Mouse (Mus musculus): ENCODE measurements at regions not wholly inside any gene's neighbourhood (a gene's known extent, or its start where the extent isn't known, plus 50 kb on each side); places are given as distances from the start of the nearest gene placed in this dataset.
A peak's percentile ranks its signal among the peaks of the same experiment; 100 is the strongest.

- no peak for ATAC-seq
These were observed 181.3 kb upstream of the Npy start for GRCm38 (mm10) chr6:49641256-49641655.

DNA sequence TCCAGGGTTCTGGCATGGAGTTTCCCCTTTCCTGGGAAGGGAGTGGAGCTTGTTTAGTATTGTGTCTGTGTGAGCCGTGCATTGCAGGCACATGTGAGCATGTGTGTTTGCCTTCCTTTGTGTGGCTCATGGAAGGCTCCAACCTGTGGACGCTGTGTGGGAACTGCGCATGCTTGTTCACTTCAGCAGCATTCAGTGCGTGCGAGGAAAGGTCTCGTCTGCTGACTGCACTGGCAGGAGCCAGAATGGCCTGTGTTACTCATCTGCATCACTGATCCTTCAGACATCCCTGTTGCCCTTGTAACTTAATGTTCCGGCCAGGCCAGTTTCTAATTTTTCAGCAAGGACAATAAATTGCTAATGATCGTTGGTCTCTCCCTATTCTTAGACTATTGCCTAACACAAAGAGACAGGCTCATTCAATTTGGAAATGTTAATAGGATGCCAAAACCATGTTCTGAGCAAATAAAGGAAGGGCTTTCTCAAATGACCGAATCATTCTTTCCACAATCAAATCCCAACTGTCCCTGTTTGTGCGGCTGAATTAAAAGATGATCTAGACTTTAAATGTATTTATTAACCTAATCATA is 167.9 kb upstream of the Npy start:
- no peak for ATAC-seq

GRCm38 (mm10) chr6:49655241-49655640 is 167.3 kb upstream of the Npy start:
- no peak for ATAC-seq

DNA sequence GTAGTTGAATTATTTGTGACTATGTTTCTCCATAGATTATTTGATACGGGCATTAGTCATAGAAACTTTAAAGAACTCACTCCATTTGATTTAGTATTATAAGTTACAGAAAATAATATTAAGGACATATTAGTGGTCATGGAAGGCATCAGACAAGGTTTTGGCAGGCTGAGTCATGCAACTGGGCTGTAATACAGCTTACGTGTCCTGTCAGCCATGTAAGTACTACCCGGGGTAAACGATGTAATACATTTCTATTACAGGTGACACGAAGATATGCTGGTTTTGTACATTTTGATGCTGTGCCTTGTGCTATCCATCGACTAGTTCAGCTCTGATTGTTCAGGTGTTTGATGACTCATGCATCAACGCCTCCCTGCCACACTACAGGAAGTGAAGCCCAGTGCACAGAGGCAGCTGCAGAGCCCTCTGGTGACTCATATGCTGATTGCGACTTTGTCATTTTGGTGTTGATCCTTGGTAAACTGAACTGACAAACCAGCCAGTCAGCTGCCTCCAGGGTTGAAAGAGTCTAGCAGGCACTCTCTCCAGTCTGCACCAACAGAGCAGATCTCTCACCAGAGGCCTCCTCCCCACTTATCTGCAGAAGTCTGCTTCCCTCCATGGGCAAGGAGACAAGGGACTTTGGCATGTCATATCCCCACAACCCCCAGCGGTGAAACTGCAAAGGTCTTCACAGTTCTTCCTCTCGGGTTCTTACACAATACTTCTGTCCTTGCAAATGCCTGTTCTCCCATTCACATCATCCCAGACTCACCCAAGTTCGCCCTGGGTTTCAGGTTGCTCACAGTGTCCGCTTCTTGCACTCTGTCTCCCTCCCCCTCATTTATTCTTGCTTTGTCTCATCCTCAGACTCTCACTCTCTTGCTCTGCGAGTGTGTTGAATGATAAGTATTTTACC is 165.9 kb upstream of the Npy start:
- ATAC-seq: peak; percentile 85

- peak; percentile 52 for ATAC-seq
These were observed 164.5 kb upstream of the Npy start for GRCm38 (mm10) chr6:49657988-49658387.

GRCm38 (mm10) chr6:49670991-49671390 is 151.5 kb upstream of the Npy start:
- ATAC-seq: no peak

DNA sequence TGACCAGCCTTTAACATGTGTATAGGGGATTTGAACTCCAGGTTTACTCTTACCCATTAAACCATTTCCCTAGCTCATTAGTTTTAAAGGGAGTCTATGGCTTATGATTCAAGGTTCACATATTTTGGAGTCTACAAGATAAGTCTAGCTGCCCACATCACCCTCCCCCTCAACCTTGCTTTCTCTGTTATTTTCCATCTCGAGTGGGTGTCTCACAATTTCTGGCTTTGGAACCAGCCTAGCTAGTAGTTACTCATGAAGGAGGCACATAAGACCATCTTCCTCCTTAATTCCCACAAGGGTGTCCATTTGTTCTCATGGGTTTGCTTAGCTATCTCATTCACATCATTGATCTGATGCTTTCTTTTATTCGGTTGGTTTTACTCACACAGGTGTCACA is 150.6 kb upstream of the Npy start:
- no peak for ATAC-seq

- no peak for ATAC-seq
These were observed 135.7 kb upstream of the Npy start for GRCm38 (mm10) chr6:49686776-49687175.

GRCm38 (mm10) chr6:49692032-49692539 is 130.4 kb upstream of the Npy start:
- no peak for ATAC-seq

DNA sequence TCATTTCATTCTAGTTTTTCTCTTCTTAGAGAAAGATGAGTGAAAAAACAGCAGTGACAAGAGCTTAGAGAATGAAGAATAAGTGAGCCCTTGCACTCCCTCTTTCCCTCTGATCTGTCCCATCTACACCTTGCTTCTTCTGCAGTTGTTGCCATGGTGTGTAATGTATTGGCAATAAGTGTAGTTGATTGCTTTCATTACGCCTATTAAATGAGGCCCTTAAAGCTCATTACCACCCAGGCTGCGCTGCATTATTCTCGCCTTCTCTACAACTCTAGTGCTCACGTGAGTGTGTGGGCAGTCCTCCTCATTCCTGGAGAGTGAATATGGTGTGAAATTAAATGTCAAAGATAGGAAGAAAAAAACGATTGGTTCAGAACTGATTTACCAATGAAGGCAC is 127.7 kb upstream of the Npy start:
- ATAC-seq: no peak

DNA sequence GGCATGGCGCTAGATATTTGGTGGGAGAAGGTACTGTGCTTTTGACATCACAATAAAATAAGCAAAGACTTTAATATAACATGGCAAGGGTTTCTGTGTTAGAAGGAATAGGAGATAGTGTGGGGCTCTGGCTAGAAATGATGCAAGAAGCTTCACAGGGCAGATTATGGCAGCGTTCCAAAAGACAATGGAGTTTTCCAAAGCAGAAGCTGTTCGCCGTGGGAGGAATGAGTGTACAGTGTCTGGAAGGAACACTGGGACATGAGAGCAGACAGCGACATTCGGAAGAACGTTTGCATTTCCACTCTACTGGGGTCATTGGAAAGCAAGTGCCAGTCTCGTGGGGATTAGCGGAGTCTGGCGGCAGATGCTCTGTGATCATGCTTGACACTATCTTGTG is 125.5 kb upstream of the Npy start:
- ATAC-seq: no peak

DNA sequence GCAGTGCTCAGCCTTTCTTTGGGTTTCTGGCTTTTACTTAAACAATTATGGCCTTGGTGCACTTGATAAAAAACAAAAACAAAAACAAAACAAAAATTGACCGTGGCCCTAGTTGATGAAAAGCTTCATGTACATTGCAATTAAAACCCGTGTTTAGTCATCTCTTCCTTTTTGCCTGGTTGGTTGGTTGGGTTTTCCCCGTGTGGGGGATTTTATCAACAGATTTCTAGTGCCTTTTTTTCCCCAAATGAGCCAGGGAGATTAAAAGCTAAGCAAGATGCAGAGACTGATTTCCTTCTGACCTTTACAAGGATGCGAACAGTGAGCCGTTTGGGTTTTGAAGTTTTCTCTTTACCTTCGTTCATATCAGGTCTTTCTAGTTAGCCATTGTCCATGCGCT is 121.1 kb upstream of the Npy start:
- ATAC-seq: peak; percentile 19

DNA sequence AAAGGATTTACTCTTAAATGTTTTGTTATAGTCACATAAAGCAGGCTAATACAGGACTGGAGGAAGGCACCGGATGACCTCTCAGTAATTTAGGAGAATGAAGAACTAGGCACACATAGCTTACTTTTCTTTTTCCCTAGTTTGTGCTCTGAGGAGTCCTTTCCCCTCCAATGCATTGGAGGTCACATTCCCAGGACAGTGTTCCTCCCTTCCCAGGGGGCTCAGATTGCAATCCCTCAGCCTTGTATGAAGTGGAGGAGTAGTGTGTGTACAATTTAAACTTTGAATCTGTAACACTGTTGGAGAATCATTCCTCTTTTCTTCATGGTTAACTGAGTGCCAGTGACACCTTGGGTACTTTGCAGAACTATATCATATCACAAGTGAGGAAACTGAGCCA is 109.5 kb upstream of the Npy start:
- ATAC-seq: no peak

GRCm38 (mm10) chr6:49716520-49716919 is 106.0 kb upstream of the Npy start:
- no peak for ATAC-seq

GRCm38 (mm10) chr6:49716945-49717344 is 105.6 kb upstream of the Npy start:
- no peak for ATAC-seq

GRCm38 (mm10) chr6:49733191-49733590 is 89.3 kb upstream of the Npy start:
- no peak for ATAC-seq

- ATAC-seq: no peak
These were observed 79.4 kb upstream of the Npy start for GRCm38 (mm10) chr6:49743157-49743556.

GRCm38 (mm10) chr6:49745301-49745700 is 77.2 kb upstream of the Npy start:
- ATAC-seq: no peak

- no peak for ATAC-seq
These were observed 72.0 kb upstream of the Npy start for GRCm38 (mm10) chr6:49750544-49750943.

DNA sequence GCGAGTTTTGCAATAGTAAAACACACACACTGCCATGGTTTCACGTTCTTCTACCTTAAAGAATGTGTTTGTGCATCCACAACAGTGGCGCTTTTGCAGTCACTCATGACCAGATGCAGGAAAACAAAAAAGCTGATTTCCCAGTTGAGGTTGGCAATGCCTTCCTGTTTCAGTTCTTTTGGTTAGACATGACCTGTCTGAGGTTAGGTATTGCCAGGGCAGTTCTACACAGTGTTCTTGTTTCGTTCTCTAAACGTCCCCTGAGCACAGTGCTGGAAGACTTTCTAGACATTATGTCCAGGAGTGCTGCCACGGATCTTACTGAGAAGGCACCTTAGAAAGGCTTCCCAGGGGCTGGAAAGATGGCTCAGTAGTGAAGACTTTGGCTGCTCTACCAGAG is 62.9 kb upstream of the Npy start:
- no peak for ATAC-seq

DNA sequence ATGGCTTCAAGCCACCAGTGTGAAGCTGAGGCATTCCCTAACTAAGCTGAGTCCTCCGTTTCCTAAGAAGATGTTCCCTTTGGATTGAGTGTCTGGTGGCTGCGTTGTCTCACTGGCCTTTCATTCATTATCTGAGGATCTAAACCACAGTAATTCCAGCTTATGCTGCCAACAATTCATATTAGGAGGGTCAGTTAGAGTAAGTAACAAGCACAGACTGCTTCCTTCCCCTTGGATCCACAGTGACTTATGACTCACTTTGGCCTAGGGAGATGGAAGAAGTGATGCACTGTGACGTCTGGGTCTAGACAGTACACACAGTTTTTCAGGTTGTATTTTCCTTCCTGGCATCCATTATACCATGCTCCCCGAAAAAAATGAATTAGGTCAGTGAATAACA is 57.8 kb upstream of the Npy start:
- no peak for ATAC-seq

GRCm38 (mm10) chr6:49769904-49770720 is 52.4 kb upstream of the Npy start:
- ATAC-seq: no peak

All from activated CD4-positive, CD25-positive, alpha-beta regulatory T cell, adult 4 months (primary cell).